Mouse (Mus musculus) ovary, postnatal 36 days (tissue): ENCODE data around the gene Naaladl2.

Source experiments
- DNase-seq: peaks from one replicate; pipeline ENCODE4 v3.0.0; 2022; ENCODE audit warnings: low spot score, mixed read lengths

The Naaladl2 gene

GRCm38 (mm10) chr3:23972747-23973667 lies 1171.1 kb downstream of the Naaladl2 start:
- no peak for DNase-seq

- no peak for DNase-seq
Observed at GRCm38 (mm10) chr3:23962961-23963621, 1181.0 kb downstream of the Naaladl2 start.

DNA sequence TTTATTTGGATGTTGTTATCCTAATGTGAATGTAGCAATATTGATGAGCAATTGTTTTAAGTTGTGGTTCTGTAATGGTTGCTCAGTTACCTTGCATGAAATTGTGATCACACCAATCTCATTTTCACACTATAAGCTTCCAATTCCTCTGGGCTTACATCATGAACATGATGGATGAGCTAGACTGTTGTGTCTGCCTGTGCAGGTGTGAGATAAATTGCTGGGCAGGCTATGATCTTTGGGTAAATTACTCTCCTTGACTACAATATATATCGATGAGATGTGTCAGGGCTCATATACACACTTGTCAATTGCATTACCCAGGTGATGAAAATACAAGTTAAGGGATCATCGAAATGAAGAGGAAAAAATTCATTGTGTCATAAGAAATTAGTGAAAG lies 1197.9 kb downstream of the Naaladl2 start:
- no peak for DNase-seq

- no peak for DNase-seq
Observed at GRCm38 (mm10) chr3:23937299-23937698, 1206.8 kb downstream of the Naaladl2 start.

- no peak for DNase-seq
Observed at GRCm38 (mm10) chr3:23928097-23928496, 1216.0 kb downstream of the Naaladl2 start.

GRCm38 (mm10) chr3:23907682-23908081 lies 1236.4 kb downstream of the Naaladl2 start:
- no peak for DNase-seq

DNA sequence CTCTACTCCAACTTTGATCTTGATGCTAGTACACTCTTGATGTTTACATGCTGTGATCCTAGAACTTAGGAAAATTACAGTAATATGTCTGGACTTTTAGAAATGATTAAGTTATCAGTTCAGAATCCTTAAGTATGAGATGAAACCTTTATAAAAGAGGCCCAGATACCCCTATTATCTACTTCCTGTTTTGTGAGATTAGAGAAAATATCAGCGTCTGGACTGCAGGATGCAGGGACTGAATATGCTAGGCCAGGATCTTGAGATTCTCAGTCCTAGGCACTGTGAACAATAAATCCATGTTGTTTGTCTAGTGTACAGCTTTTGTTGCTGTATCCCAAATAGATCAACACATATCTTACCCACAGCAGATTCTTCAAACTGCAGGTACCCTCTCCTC lies 1278.4 kb downstream of the Naaladl2 start:
- no peak for DNase-seq

GRCm38 (mm10) chr3:23857275-23857674 lies 1286.8 kb downstream of the Naaladl2 start:
- no peak for DNase-seq

- no peak for DNase-seq
Observed at GRCm38 (mm10) chr3:23817585-23817984, 1326.5 kb downstream of the Naaladl2 start.

- no peak for DNase-seq
Observed at GRCm38 (mm10) chr3:23758746-23759145, 1385.3 kb downstream of the Naaladl2 start.
